12 mouse cellular contexts compared by ENCODE assay signal in genomic region chr3:40510567-40510966, GRCm38 (mm10). TPM values are rescaled to one million over a fixed set of nuclear protein-coding genes. Genes with fewer than 3 reads are reported as not detected.
DNase-seq lines count a peak whose midpoint lies in the region; TF ChIP-seq lines count a peak whose summit lies in the region.
"Had no signal": no experiment of that assay in that cellular context is flagged by ENCODE, and none has a peak within 500 bp of the region (broad histone marks: within the 10 kb centered on the region; RNA-seq: fewer than 3 reads in every experiment).

No protein-coding gene starts in this region.

- no peak overlapping the region for H3K27ac ChIP-seq in kidney, adult 2 months (ENCODE audit: insufficient read depth, low read depth, low read length)
- H3K27ac ChIP-seq in left cerebral cortex, adult 2 months = no peak overlapping the region
- H3K27ac ChIP-seq: forebrain, embryonic 12.5 days; heart, embryonic 13.5 days; limb, embryonic 15.5 days; midbrain, embryonic 13.5 days had no signal

- TF ChIP-seq CTCF in kidney, adult 2 months (conservative IDR thresholded peaks at IDR 0.05; ENCODE audit: insufficient read depth, insufficient read length, low read depth, low read length) = no peak
- no peak for TF ChIP-seq CTCF in left cerebral cortex, adult 2 months (IDR thresholded peaks at IDR 0.05)

- H3K36me3 ChIP-seq in kidney, adult 2 months (ENCODE audit: control insufficient read depth, insufficient read depth, low read length) = no peaks in the 10 kb centered on the region
- H3K36me3 ChIP-seq: forebrain, embryonic 12.5 days; heart, embryonic 13.5 days; limb, embryonic 15.5 days; midbrain, embryonic 13.5 days had no signal

- DNase-seq in adrenal gland, adult (ENCODE audit: inconsistent age in 2 of 2, low spot score in 1 of 2) = peak; percentile 58 to 81
- no peak for DNase-seq in adrenal gland, postnatal 4 days (ENCODE audit: low spot score in 2 of 2)
- DNase-seq in kidney, adult 2 months = peak; percentile 14
- DNase-seq in kidney, adult 8-10 months = no peak
- peak; percentile 15 for DNase-seq in right cerebral cortex, postnatal 14 days
- no peak for DNase-seq in right cerebral cortex, postnatal 25 days
- no peak for DNase-seq in thymus, postnatal 4 days
- no peak for DNase-seq in left cerebral cortex, adult 2 months (ENCODE audit: extremely low spot score in 1 of 2, low spot score in 2 of 2)

- 21% methylated on average over 6 of the region's 6 CpGs for WGBS in kidney, adult 2 months

- TF ChIP-seq POLR2A in kidney, adult 2 months (IDR thresholded peaks at IDR 0.05; ENCODE audit: low read depth, low read length) = no peak

- no peaks in the 10 kb centered on the region for H3K4me1 ChIP-seq in kidney, adult 2 months (ENCODE audit: control insufficient read depth, insufficient read depth, low read length)
- H3K4me1 ChIP-seq: forebrain, embryonic 12.5 days; midbrain, embryonic 13.5 days had no signal

- no peak overlapping the region for H3K4me3 ChIP-seq in kidney, adult 2 months (ENCODE audit: insufficient read depth, low read depth, low read length)
- H3K4me3 ChIP-seq in left cerebral cortex, adult 2 months = no peak overlapping the region
- H3K4me3 ChIP-seq: forebrain, embryonic 12.5 days; heart, embryonic 13.5 days; limb, embryonic 15.5 days; midbrain, embryonic 13.5 days had no signal

- no peaks in the 10 kb centered on the region for H3K27me3 ChIP-seq in kidney, adult 2 months (replicated peaks; ENCODE audit: control insufficient read depth, insufficient read depth, low read length)
- H3K27me3 ChIP-seq: forebrain, embryonic 12.5 days; heart, embryonic 13.5 days; limb, embryonic 15.5 days; midbrain, embryonic 13.5 days had no signal

- intact Hi-C loops in left cerebral cortex, adult 2 months (cut with DNase I) = no loop called here

RNA-seq across cellular contexts. Expression of gene Intu, which starts 20.5 kb away (rescaled TPM):
- total RNA-seq in adrenal gland, postnatal 4 days (2021) = 1 to 10 TPM; 3.1 to 3.5 TPM
- polyA plus RNA-seq in kidney, adult 2 months (2012; rRNA removed) = 3.6 and 4.0 TPM in 2 replicates
- 1 to 10 TPM; 6.7 to 8.4 TPM for total RNA-seq in left cerebral cortex, adult 2 months (2021)

Comparison
In these comparisons a context has a peak if more than half of its experiments do, and no peak if none do; other contexts are left out.
1. DNase-seq: peak in adrenal gland, adult (2 of 2), kidney, adult 2 months (single experiment) and right cerebral cortex, postnatal 14 days (single experiment); none in adrenal gland, postnatal 4 days (0 of 2), kidney, adult 8-10 months (0 of 2), right cerebral cortex, postnatal 25 days (single experiment), thymus, postnatal 4 days (single experiment) and left cerebral cortex, adult 2 months (0 of 2).